Mouse (Mus musculus): ENCODE measurements at regions not wholly inside any gene's neighbourhood (a gene's known extent, or its start where the extent isn't known, plus 50 kb on each side); places are given as distances from the start of the nearest gene placed in this dataset.

GRCm38 (mm10) chr11:16559001-16559699 lies 50.9 kb upstream of the Sec61g start:
- Histone ChIP-seq H3K9ac (ENCODE audit: insufficient read depth, low read depth) (peak overlapping the region; percentile 39), H3K79me2 (replicated peaks; ENCODE audit: control insufficient read depth, extremely low read depth, insufficient read depth, poor library complexity, severe bottlenecking) (no peaks in the 10 kb centered on the region), H3K4me2 (ENCODE audit: insufficient read depth, low read depth, poor library complexity, severe bottlenecking) (peak overlapping the region; percentile 69), H3K4me3 (replicated peaks in 1 of 3; ENCODE audit: low read depth in 2 of 3, low read length in 2 of 3, poor library complexity in 1 of 3) (peak overlapping the region; percentile 20 to 37 (median 31)), H3K4me1 (ENCODE audit: control insufficient read depth in 1 of 2, insufficient read depth in 2 of 2) (peaks cover 18 to 49% of the 10 kb centered on the region in 2 experiments), H3K36me3 (replicated peaks in 1 of 2; ENCODE audit: control insufficient read depth in 1 of 2, insufficient read depth in 1 of 2, low read length in 1 of 2) (no peaks in the 10 kb centered on the region), H3K27ac (ENCODE audit: insufficient read depth, low read depth) (peak overlapping the region; percentile 94), H3K9me3 (replicated peaks; ENCODE audit: low read length) (peaks cover 3% of the 10 kb centered on the region), H3K27me3 (replicated peaks) (no peaks in the 10 kb centered on the region)
- in situ Hi-C loops (cut with MboI; ENCODE audit: low pct_ligation_motif_present, low pct_unique_long_range_greater_than_20kb, low sequenced_read_pairs) (no loop called here), dilution Hi-C loops (cut with MboI; ENCODE audit: extremely low pct_ligation_motif_present, extremely low pct_unique_long_range_greater_than_20kb, low sequenced_read_pairs) (no loop called here)
- TF ChIP-seq POLR2A (IDR thresholded peaks at IDR 0.05; ENCODE audit: low read depth, low read length), result peak; percentile 68
- TF ChIP-seq USF1 (IDR thresholded peaks at IDR 0.05; ENCODE audit: low read depth, low read length), result no peak
- peak; percentile 54 for TF ChIP-seq JUND (conservative IDR thresholded peaks at IDR 0.05; ENCODE audit: low read depth, low read length)
- TF ChIP-seq MAX (IDR thresholded peaks at IDR 0.05; ENCODE audit: low read length), result no peak; the same call in 1 of the 2 replicates
- TF ChIP-seq MEF2A (IDR thresholded peaks at IDR 0.05; ENCODE audit: borderline replicate concordance, low read depth, low read length), result peak; percentile 94
- TF ChIP-seq RAD21 (IDR thresholded peaks at IDR 0.05; ENCODE audit: low read depth, low read length), result peak; percentile 4
- 0 out of 2 replicates have a peak, but pooled peaks have one; percentile 48 for TF ChIP-seq NELFE (IDR thresholded peaks at IDR 0.05; ENCODE audit: low read depth, low read length)
- peak; percentile 72 for TF ChIP-seq MAZ (IDR thresholded peaks at IDR 0.05; ENCODE audit: low read depth, low read length)
- TF ChIP-seq ZMIZ1 (IDR thresholded peaks at IDR 0.05; ENCODE audit: low read depth, low read length), result no peak
- peak; percentile 43; the same call in 1 of the 2 replicates for TF ChIP-seq CHD2 (IDR thresholded peaks at IDR 0.05; ENCODE audit: low read length)
- TF ChIP-seq CTCF (conservative IDR thresholded peaks at IDR 0.05 in 1 of 2, IDR thresholded peaks at IDR 0.05 in 1 of 2; ENCODE audit: low read depth in 2 of 2, low read length in 2 of 2), result no peak
- TF ChIP-seq HCFC1 (IDR thresholded peaks at IDR 0.05; ENCODE audit: low read depth, low read length), result peak; percentile 37; the same call in 1 of the 2 replicates
- peak; percentile 20 for TF ChIP-seq SMC3 (IDR thresholded peaks at IDR 0.05; ENCODE audit: low read depth, low read length)
- peak; percentile 44; the same call in 1 of the 2 replicates for TF ChIP-seq MXI1 (IDR thresholded peaks at IDR 0.05; ENCODE audit: low read depth, low read length)
- peak; percentile 73; the same call in 1 of the 2 replicates for TF ChIP-seq TBP (conservative IDR thresholded peaks at IDR 0.05; ENCODE audit: low read depth, low read length)
- TF ChIP-seq NRF1 (IDR thresholded peaks at IDR 0.05; ENCODE audit: low read depth, low read length), result 0 out of 2 replicates have a peak, but pooled peaks have one; percentile 43
- TF ChIP-seq ZKSCAN1 (IDR thresholded peaks at IDR 0.05; ENCODE audit: borderline replicate concordance, low read depth, low read length), result no peak
- peak; percentile 88 for TF ChIP-seq TCF12 (IDR thresholded peaks at IDR 0.05; ENCODE audit: low read depth, low read length)
- peak; percentile 71 for TF ChIP-seq EP300 (IDR thresholded peaks at IDR 0.05; ENCODE audit: low read length)
- no peak for TF ChIP-seq E2F4 (IDR thresholded peaks at IDR 0.05; ENCODE audit: insufficient replicate concordance, low read depth, low read length)
- peak; percentile 77 for TF ChIP-seq IRF4 (IDR thresholded peaks at IDR 0.05; ENCODE audit: low read depth, low read length)
- no peak for TF ChIP-seq ZC3H11A (IDR thresholded peaks at IDR 0.05; ENCODE audit: low read depth, low read length)
- TF ChIP-seq JUN (IDR thresholded peaks at IDR 0.05; ENCODE audit: insufficient read depth, low read depth, low read length), result 0 out of 2 replicates have a peak, but pooled peaks have one; percentile 26
- TF ChIP-seq RCOR1 (conservative IDR thresholded peaks at IDR 0.05; ENCODE audit: low read depth, low read length), result 0 out of 2 replicates have a peak, but pooled peaks have one; percentile 64
- peak; percentile 89 for TF ChIP-seq BHLHE40 (IDR thresholded peaks at IDR 0.05; ENCODE audit: low read depth, low read length)
- TF ChIP-seq ZNF384 (IDR thresholded peaks at IDR 0.05; ENCODE audit: low read depth, low read length), result peak; percentile 72; the same call in 1 of the 2 replicates
- peak; percentile 84 for TF ChIP-seq ETS1 (conservative IDR thresholded peaks at IDR 0.05; ENCODE audit: low read depth, low read length)
- TF ChIP-seq MYC (IDR thresholded peaks at IDR 0.05; ENCODE audit: low read depth, low read length), result peak; percentile 52; the same call in 1 of the 2 replicates
- peak; percentile 9; the same call in 1 of the 2 replicates for TF ChIP-seq CHD1 (IDR thresholded peaks at IDR 0.05; ENCODE audit: low read depth, low read length)
- DNase-seq (ENCODE audit: extremely low read depth), result peak; percentile 94
